Mouse (Mus musculus): Measurements from ENCODE around the gene Etfbkmt.
A peak's percentile ranks its signal among the peaks of the same experiment; 100 is the strongest.
"Not testable (repeated sequence)": the region's sequence is repeated elsewhere in the genome, so short reads cannot be mapped to it uniquely, and the experiment has no call there.

Etfbkmt gene

GRCm38 (mm10) chr6:149134391-149135150 lies 5.1 kb upstream of the Etfbkmt start:
- no peak for DNase-seq (ENCODE audit: low read depth, low spot score)

GRCm38 (mm10) chr6:149135631-149136030 lies 4.0 kb upstream of the Etfbkmt start:
- no peak for DNase-seq (ENCODE audit: low read depth, low spot score)

GRCm38 (mm10) chr6:149137936-149138335 lies 1.7 kb upstream of the Etfbkmt start:
- no peak for DNase-seq (ENCODE audit: low read depth, low spot score)

GRCm38 (mm10) chr6:149139011-149139410 lies 638 bp upstream of the Etfbkmt start:
- peak; percentile 31 for DNase-seq (ENCODE audit: low read depth, low spot score)

- DNase-seq (ENCODE audit: low read depth, low spot score): peak; percentile 93
Observed at GRCm38 (mm10) chr6:149141393-149142173, 1.9 kb downstream of the Etfbkmt start.

- no peak for DNase-seq (ENCODE audit: low read depth, low spot score)
Observed at GRCm38 (mm10) chr6:149145143-149145542, 5.5 kb downstream of the Etfbkmt start.

GRCm38 (mm10) chr6:149148436-149149229 lies 9.0 kb downstream of the Etfbkmt start:
- no peak for DNase-seq (ENCODE audit: low read depth, low spot score)

- no peak for DNase-seq (ENCODE audit: low read depth, low spot score)
Observed at GRCm38 (mm10) chr6:149152119-149152518, 12.5 kb downstream of the Etfbkmt start.

- DNase-seq (ENCODE audit: low read depth, low spot score): no peak
Observed at GRCm38 (mm10) chr6:149153473-149154115, 13.9 kb downstream of the Etfbkmt start.

GRCm38 (mm10) chr6:149154116-149155030 lies 14.7 kb downstream of the Etfbkmt start:
- DNase-seq (ENCODE audit: low read depth, low spot score): no peak

GRCm38 (mm10) chr6:149155031-149155841 lies 15.6 kb downstream of the Etfbkmt start:
- DNase-seq (ENCODE audit: low read depth, low spot score): no peak

GRCm38 (mm10) chr6:149167038-149167437 lies 27.4 kb downstream of the Etfbkmt start:
- not testable (repeated sequence) for DNase-seq (ENCODE audit: low read depth, low spot score)

GRCm38 (mm10) chr6:149167672-149168071 lies 28.0 kb downstream of the Etfbkmt start:
- no peak for DNase-seq (ENCODE audit: low read depth, low spot score)

GRCm38 (mm10) chr6:149168436-149168835 lies 28.8 kb downstream of the Etfbkmt start:
- no peak for DNase-seq (ENCODE audit: low read depth, low spot score)

- not testable (repeated sequence) for DNase-seq (ENCODE audit: low read depth, low spot score)
Observed at GRCm38 (mm10) chr6:149169965-149170364, 30.3 kb downstream of the Etfbkmt start.

GRCm38 (mm10) chr6:149173831-149174625 lies 34.4 kb downstream of the Etfbkmt start:
- DNase-seq (ENCODE audit: low read depth, low spot score): no peak

- no peak for DNase-seq (ENCODE audit: low read depth, low spot score)
Observed at GRCm38 (mm10) chr6:149174932-149175570, 35.4 kb downstream of the Etfbkmt start.

GRCm38 (mm10) chr6:149179064-149179463 lies 39.4 kb downstream of the Etfbkmt start:
- DNase-seq (ENCODE audit: low read depth, low spot score): no peak

All from CD4-positive, CD25-positive, alpha-beta regulatory T cell, adult 2 months (primary cell).